Mouse (Mus musculus): ENCODE results near the gene Rpl22.

Gene Rpl22

GRCm38 (mm10) chr4:152338419-152339292, 13.1 kb downstream of the Rpl22 start, which contains the start of gene Chd5:
TSS of gene Chd5 (plus strand) at chr4:152338651.
- in situ Hi-C loops (cut with MboI, MseI): no loop called here

GRCm38 (mm10) chr4:152339293-152339790, 13.8 kb downstream of the Rpl22 start:
- in situ Hi-C loops (cut with MboI, MseI): no loop called here

- in situ Hi-C loops (cut with MboI, MseI): no loop called here
Observed at GRCm38 (mm10) chr4:152340584-152341284, 15.2 kb downstream of the Rpl22 start.

GRCm38 (mm10) chr4:152343296-152343695, 17.8 kb downstream of the Rpl22 start:
- in situ Hi-C loops (cut with MboI, MseI): no loop called here

GRCm38 (mm10) chr4:152344651-152345050, 19.1 kb downstream of the Rpl22 start:
- in situ Hi-C loops (cut with MboI, MseI): no loop called here

GRCm38 (mm10) chr4:152345120-152345889, 19.8 kb downstream of the Rpl22 start:
- in situ Hi-C loops (cut with MboI, MseI): no loop called here

- in situ Hi-C loops (cut with MboI, MseI): loop anchor here (25.0 kb wide), 1 partner anchor 1137 kb away; the partner anchor contains the start of gene Ajap1
Observed at GRCm38 (mm10) chr4:152349837-152350381, 24.4 kb downstream of the Rpl22 start.

GRCm38 (mm10) chr4:152350722-152351421, 25.3 kb downstream of the Rpl22 start:
- in situ Hi-C loops (cut with MboI, MseI): loop anchor here (25.0 kb wide), 1 partner anchor 1136 kb away; the partner anchor contains the start of gene Ajap1

GRCm38 (mm10) chr4:152351422-152352305, 26.1 kb downstream of the Rpl22 start:
- in situ Hi-C loops (cut with MboI, MseI): loop anchor here (25.0 kb wide), 1 partner anchor 1136 kb away; the partner anchor contains the start of gene Ajap1

- in situ Hi-C loops (cut with MboI, MseI): loop anchor here (25.0 kb wide), 1 partner anchor 1133 kb away; the partner anchor contains the start of gene Ajap1
Observed at GRCm38 (mm10) chr4:152353886-152354637, 28.5 kb downstream of the Rpl22 start.

GRCm38 (mm10) chr4:152355672-152356071, 30.1 kb downstream of the Rpl22 start:
- in situ Hi-C loops (cut with MboI, MseI): loop anchor here (25.0 kb wide), 1 partner anchor 1132 kb away; the partner anchor contains the start of gene Ajap1

- in situ Hi-C loops (cut with MboI, MseI): loop anchor here (25.0 kb wide), 1 partner anchor 1128 kb away; the partner anchor contains the start of gene Ajap1
Observed at GRCm38 (mm10) chr4:152359700-152360099, 34.2 kb downstream of the Rpl22 start.

- in situ Hi-C loops (cut with MboI, MseI): loop anchor here (25.0 kb wide), 1 partner anchor 1126 kb away; the partner anchor contains the start of gene Ajap1
Observed at GRCm38 (mm10) chr4:152360855-152361254, 35.3 kb downstream of the Rpl22 start.

GRCm38 (mm10) chr4:152362180-152362579, 36.6 kb downstream of the Rpl22 start:
- in situ Hi-C loops (cut with MboI, MseI): loop anchor here (25.0 kb wide), 1 partner anchor 1125 kb away; the partner anchor contains the start of gene Ajap1

GRCm38 (mm10) chr4:152365228-152365627, 39.7 kb downstream of the Rpl22 start:
- in situ Hi-C loops (cut with MboI, MseI): loop anchor here (25.0 kb wide), 1 partner anchor 1122 kb away; the partner anchor contains the start of gene Ajap1

GRCm38 (mm10) chr4:152382528-152383252, 57.1 kb downstream of the Rpl22 start:
- in situ Hi-C loops (cut with MboI, MseI): no loop called here
